Mouse (Mus musculus) E14TG2a.4 (cell line): ENCODE data around the gene Dennd6b.

Source experiments
- CTCF ChIP-seq: conservative IDR thresholded peaks from 2 replicates; pipeline ENCODE4 v1.5.1; 2014; ENCODE audit warnings: low read length
- POU5F1 ChIP-seq: IDR thresholded peaks from 2 replicates; pipeline ENCODE4 v1.6.1; 2014; ENCODE audit warnings: low read length, borderline replicate concordance

DNA sequence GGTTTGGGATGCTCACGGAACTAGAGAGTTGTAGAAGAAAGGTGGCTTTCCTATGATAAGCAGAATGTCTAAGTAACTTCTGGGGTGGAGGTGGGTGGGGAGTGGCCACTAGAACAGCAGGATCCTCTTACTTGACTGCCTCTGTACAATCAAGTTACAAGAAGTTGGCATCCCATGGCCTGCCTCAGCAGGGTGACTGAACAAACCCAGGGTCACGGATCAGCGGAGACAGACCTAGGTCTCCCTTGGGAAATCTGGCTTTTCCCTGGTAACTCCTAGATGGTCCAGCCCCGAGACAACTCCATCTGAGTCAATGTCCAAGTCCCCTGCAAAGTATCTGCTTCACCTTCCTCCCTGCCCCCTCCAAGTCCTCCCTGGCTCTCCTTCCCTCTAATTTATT is 48.4 kb downstream of the Dennd6b start:
- TF ChIP-seq POU5F1 (no peak), CTCF (no peak)
